Mouse (Mus musculus): ENCODE measurements around the gene Vmn1r188.
"Not testable (repeated sequence)": the region's sequence is repeated elsewhere in the genome, so short reads cannot be mapped to it uniquely, and the experiment has no call there.

The Vmn1r188 gene

GRCm38 (mm10) chr13:22084140-22084539 is at the start of gene Vmn1r188:
Gene Vmn1r188, plus strand, starts transcription at chr13:22084440.
- not testable (repeated sequence) for DNase-seq (ENCODE audit: low read depth, low spot score)

- DNase-seq (ENCODE audit: low read depth, low spot score): peak; percentile 77
These were observed 49.6 kb upstream of the Vmn1r188 start for GRCm38 (mm10) chr13:22034443-22035266.

- peak; percentile 99 for DNase-seq (ENCODE audit: low read depth, low spot score)
These were observed 48.7 kb upstream of the Vmn1r188 start, which contains the start of the genes Hist1h2ah and Hist1h2bk for GRCm38 (mm10) chr13:22035267-22036148. Gene Hist1h2ah, minus strand, starts transcription at chr13:22035568. Gene Hist1h2bk, plus strand, starts transcription at chr13:22035870.

GRCm38 (mm10) chr13:22036149-22036956 is 47.9 kb upstream of the Vmn1r188 start:
- peak; percentile 79 for DNase-seq (ENCODE audit: low read depth, low spot score)

- no peak for DNase-seq (ENCODE audit: low read depth, low spot score)
These were observed 47.3 kb upstream of the Vmn1r188 start for GRCm38 (mm10) chr13:22036986-22037385.

- no peak for DNase-seq (ENCODE audit: low read depth, low spot score)
These were observed 46.8 kb upstream of the Vmn1r188 start for GRCm38 (mm10) chr13:22037415-22037814.

GRCm38 (mm10) chr13:22039364-22039763 is 44.9 kb upstream of the Vmn1r188 start:
- no peak for DNase-seq (ENCODE audit: low read depth, low spot score)

- no peak for DNase-seq (ENCODE audit: low read depth, low spot score)
These were observed 44.2 kb upstream of the Vmn1r188 start for GRCm38 (mm10) chr13:22039951-22040463.

GRCm38 (mm10) chr13:22040464-22041141 is 43.6 kb upstream of the Vmn1r188 start:
- DNase-seq (ENCODE audit: low read depth, low spot score): peak; percentile 84

GRCm38 (mm10) chr13:22041142-22041536 is 43.1 kb upstream of the Vmn1r188 start, which contains the start of gene Hist1h4i:
Gene Hist1h4i, minus strand, starts transcription at chr13:22041362.
- peak; percentile 96 for DNase-seq (ENCODE audit: low read depth, low spot score)

GRCm38 (mm10) chr13:22041651-22042567 is 42.3 kb upstream of the Vmn1r188 start:
- peak; percentile 66 for DNase-seq (ENCODE audit: low read depth, low spot score)

- peak; percentile 100 for DNase-seq (ENCODE audit: low read depth, low spot score)
These were observed 41.4 kb upstream of the Vmn1r188 start, which contains the start of the genes Hist1h2ag and Hist1h2bj for GRCm38 (mm10) chr13:22042568-22043502. Gene Hist1h2ag, minus strand, starts transcription at chr13:22042944. Gene Hist1h2bj, plus strand, starts transcription at chr13:22043214.

- DNase-seq (ENCODE audit: low read depth, low spot score): peak; percentile 88
These were observed 40.5 kb upstream of the Vmn1r188 start for GRCm38 (mm10) chr13:22043503-22044431.

GRCm38 (mm10) chr13:22044432-22045155 is 39.6 kb upstream of the Vmn1r188 start:
- DNase-seq (ENCODE audit: low read depth, low spot score): no peak

- DNase-seq (ENCODE audit: low read depth, low spot score): no peak
These were observed 38.9 kb upstream of the Vmn1r188 start for GRCm38 (mm10) chr13:22045311-22045710.

GRCm38 (mm10) chr13:22049041-22049440 is 35.2 kb upstream of the Vmn1r188 start:
- no peak for DNase-seq (ENCODE audit: low read depth, low spot score)
